Mouse (Mus musculus) retina, embryonic 14.5 days (tissue): ENCODE measurements around the gene Mamdc4.
"Not testable (repeated sequence)": the region's sequence is repeated elsewhere in the genome, so short reads cannot be mapped to it uniquely, and the experiment has no call there.

Experiments used
- DNase-seq: peaks from one replicate; pipeline ENCODE4 v3.0.0-alpha.2; 2015; ENCODE audit warnings: low spot score

Mamdc4 gene

DNA sequence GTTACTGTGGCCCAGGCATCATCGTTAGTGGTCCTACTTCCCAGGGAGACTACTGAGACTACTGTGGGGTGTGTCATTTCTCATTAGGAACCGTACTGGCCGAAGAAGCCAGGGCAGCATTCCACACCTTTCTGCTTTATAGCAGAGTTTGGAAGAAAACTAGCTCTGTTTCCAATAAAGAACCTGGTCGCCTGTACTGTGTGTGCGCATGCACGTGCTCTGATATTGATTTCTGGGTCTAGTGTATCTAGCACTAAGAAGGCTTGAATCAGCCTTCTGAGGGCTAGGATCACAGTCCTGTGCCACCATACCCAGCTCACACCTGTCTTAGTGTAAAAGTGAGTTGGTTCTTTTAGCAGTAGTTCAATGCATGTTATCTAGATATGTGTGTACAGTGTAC is 15.9 kb downstream of the Mamdc4 start:
- no peak for DNase-seq

DNA sequence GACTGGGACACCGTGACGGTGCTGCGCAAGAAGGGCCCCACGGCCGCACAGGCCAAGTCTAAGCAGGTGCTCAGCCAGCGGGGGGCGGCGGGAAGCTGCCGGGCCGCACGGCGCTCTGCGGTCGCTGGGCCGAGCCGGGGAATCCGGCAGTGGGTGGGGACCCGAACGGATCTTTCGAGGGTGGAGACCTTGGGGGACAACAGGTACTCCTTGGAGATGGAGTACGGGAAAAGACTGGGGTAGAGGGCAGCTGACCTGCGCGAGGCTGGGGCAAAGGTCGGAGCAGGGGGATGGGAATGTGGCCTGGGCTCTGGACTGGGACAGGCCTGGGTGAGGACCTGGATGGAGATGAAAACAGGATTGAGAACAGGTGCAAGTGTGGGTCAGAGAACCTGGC is 16.7 kb downstream of the Mamdc4 start:
- no peak for DNase-seq

- peak; percentile 96 for DNase-seq
Measured at GRCm38 (mm10) chr2:25557221-25557963, 17.3 kb downstream of the Mamdc4 start, which contains the start of gene Edf1. Gene Edf1 (plus strand): TSS chr2:25557847.

- no peak for DNase-seq
Measured at GRCm38 (mm10) chr2:25556296-25556695, 18.3 kb downstream of the Mamdc4 start.

- DNase-seq, result not testable (repeated sequence)
Measured at GRCm38 (mm10) chr2:25555479-25555878, 19.2 kb downstream of the Mamdc4 start.

GRCm38 (mm10) chr2:25553171-25553786 is 21.4 kb downstream of the Mamdc4 start:
- DNase-seq, result not testable (repeated sequence)

- DNase-seq, result peak; percentile 72
Measured at GRCm38 (mm10) chr2:25551186-25551585, 23.5 kb downstream of the Mamdc4 start.

- no peak for DNase-seq
Measured at GRCm38 (mm10) chr2:25549021-25549991, 25.3 kb downstream of the Mamdc4 start.

DNA sequence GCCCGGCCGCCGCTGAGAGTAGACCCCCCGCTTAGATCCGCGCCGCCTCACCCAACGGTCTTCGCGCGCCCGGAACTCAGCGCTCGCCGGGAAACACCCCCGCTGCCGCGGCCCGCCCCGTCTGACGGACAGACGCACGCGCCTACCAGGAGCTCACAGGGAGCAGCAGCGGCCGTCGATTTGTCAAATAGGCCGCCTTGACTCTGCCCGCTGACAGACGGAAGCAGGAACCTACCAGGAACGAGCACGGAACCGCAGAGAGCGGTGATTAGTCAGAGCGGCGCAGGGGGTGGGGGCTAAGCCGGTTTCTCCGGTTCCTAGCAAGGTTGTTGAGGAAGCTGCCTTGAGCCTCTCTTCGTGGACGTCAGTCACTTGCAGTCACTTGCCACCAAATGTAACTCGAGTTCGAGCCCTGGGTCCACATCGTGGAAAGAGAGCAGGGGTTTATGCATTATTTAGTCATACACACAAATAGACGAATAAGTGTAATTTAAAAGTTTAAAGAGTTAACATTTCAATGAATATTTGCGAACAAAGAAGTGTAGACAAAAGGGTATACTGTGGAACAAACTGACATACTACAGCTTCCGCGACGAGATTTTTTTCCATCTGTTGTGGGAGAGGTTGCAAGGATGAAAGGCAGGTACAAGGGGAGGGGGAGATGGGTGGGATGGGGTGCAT is 27.7 kb downstream of the Mamdc4 start, which contains the start of gene Traf2:
Gene Traf2, minus strand, starts transcription at position 130 of the 681 bp plus-strand sequence.
- DNase-seq, result peak; percentile 99

- no peak for DNase-seq
Measured at GRCm38 (mm10) chr2:25545996-25546810, 28.4 kb downstream of the Mamdc4 start.

GRCm38 (mm10) chr2:25541644-25542367 is 32.8 kb downstream of the Mamdc4 start:
- DNase-seq, result no peak

GRCm38 (mm10) chr2:25540541-25540948 is 34.1 kb downstream of the Mamdc4 start:
- no peak for DNase-seq

GRCm38 (mm10) chr2:25536531-25536930 is 38.1 kb downstream of the Mamdc4 start:
- DNase-seq, result no peak

GRCm38 (mm10) chr2:25534866-25535182 is 39.8 kb downstream of the Mamdc4 start:
- DNase-seq, result no peak

DNA sequence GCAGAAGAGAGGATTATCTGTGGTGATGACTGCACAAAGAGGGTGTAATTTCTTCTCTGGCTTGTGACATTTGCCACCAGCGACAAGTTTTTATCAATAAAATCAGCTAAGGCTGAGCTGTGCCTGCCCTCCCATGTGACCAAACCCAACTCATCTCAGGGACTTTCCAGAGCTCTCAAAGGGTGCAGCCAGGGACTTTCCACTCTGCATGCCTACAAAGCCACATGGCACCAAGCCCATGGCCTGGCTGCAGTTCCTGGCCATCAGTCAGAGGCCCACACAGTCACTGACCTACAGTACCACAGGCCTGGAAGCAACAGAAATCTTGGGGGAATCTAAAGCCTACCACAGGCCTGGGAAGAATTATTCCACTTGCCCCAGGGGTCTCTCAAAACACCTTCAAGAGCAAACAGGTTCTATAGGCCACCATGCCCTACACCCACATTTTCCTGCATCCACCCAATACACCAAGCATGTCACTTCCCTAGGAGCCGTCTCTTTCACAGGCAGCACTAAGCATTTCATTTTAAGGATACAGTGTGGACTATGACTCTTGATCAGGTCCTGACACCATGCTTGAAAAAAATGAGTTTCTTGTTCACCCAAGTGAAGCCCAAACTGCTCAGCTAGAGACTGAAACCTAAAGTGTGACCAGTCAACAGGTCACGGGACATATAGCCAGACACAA is 40.3 kb downstream of the Mamdc4 start:
- no peak for DNase-seq

DNA sequence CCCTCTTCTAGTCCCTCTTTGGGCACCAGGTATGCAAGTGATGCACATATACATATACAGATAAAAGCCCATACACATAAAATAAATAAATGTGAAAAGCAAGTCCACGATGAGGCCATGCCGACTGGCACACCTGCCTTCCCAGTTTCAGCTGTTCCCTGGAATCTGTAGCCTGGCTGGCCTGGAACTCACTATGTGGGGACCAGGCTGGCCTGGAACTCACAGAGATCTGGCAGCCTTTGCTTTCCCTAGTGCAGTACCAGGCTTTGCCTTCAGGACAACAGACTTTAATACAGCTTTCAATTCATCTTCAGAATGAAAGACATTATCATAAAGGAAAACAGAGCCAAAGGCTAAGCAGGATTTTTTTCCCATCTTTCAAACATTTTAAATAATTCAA is 40.9 kb downstream of the Mamdc4 start:
- DNase-seq, result no peak

GRCm38 (mm10) chr2:25526510-25527302 is 47.9 kb downstream of the Mamdc4 start:
- no peak for DNase-seq
